In genomic region chr5:117976263-117976656, GRCm38 (mm10) we compare ENCODE assay signal across 8 mouse cellular contexts. TPM values are rescaled to one million over a fixed set of nuclear protein-coding genes. Genes with fewer than 3 reads are reported as not detected.
A peak's percentile ranks its signal among the peaks of the same experiment; 100 is the strongest.
DNase-seq lines count a peak whose midpoint lies in the region; ATAC-seq lines count a peak whose summit lies in the region.

No protein-coding gene starts in this region.

- 21% methylated on average over 19 of the region's 19 CpGs for WGBS in lung, embryonic 15.5 days
- WGBS in forebrain, embryonic 11.5 days, result 26% methylated on average over 19 of the region's 19 CpGs
- WGBS in limb, embryonic 10.5 days, result 23% methylated on average over 19 of the region's 19 CpGs
- WGBS in neural tube, embryonic 15.5 days, result 22% methylated on average over 19 of the region's 19 CpGs

- H3K27ac ChIP-seq in lung, embryonic 15.5 days, result no peak overlapping the region
- no peak overlapping the region for H3K27ac ChIP-seq in forebrain, embryonic 11.5 days (ENCODE audit: low read depth, low read length)
- H3K27ac ChIP-seq in limb, embryonic 10.5 days, result peak overlapping the region; percentile 95
- peak overlapping the region; percentile 92 for H3K27ac ChIP-seq in neural tube, embryonic 15.5 days (replicated peaks)

- no peak for ATAC-seq in lung, embryonic 15.5 days (ENCODE audit: borderline replicate concordance, extremely low read depth, low FRiP score, low TSS enrichment)
- ATAC-seq in forebrain, embryonic 11.5 days (replicated peaks; ENCODE audit: low FRiP score), result peak; percentile 23
- peak; percentile 3; the same call in 1 of the 2 replicates for ATAC-seq in neural tube, embryonic 15.5 days (ENCODE audit: low FRiP score)

- H3K36me3 ChIP-seq in lung, embryonic 15.5 days, result peaks cover 13% of the 10 kb centered on the region
- H3K36me3 ChIP-seq in forebrain, embryonic 11.5 days (ENCODE audit: control insufficient read depth, insufficient read depth, low read length), result no peaks in the 10 kb centered on the region
- H3K36me3 ChIP-seq in limb, embryonic 10.5 days, result peaks cover 30% of the 10 kb centered on the region
- H3K36me3 ChIP-seq in neural tube, embryonic 15.5 days, result peaks cover 13% of the 10 kb centered on the region

- H3K9ac ChIP-seq in lung, embryonic 15.5 days, result peak overlapping the region; percentile 90
- peak overlapping the region; percentile 90 for H3K9ac ChIP-seq in forebrain, embryonic 11.5 days (ENCODE audit: low read length)
- H3K9ac ChIP-seq in neural tube, embryonic 15.5 days (replicated peaks), result peak overlapping the region; percentile 94; the same call in 1 of the 2 replicates

- no peaks in the 10 kb centered on the region for H3K27me3 ChIP-seq in lung, embryonic 15.5 days
- H3K27me3 ChIP-seq in forebrain, embryonic 11.5 days (ENCODE audit: control insufficient read depth, insufficient read depth, low read length), result no peaks in the 10 kb centered on the region
- H3K27me3 ChIP-seq in limb, embryonic 10.5 days (ENCODE audit: low read depth, poor library complexity, severe bottlenecking), result no peaks in the 10 kb centered on the region
- H3K27me3 ChIP-seq in neural tube, embryonic 15.5 days (replicated peaks), result no peaks in the 10 kb centered on the region

- DNase-seq in lung, postnatal 25 days (ENCODE audit: low spot score), result no peak
- no peak for DNase-seq in forebrain, embryonic 11.5 days (ENCODE audit: low spot score)
- no peak for DNase-seq in limb, embryonic 10.5 days (ENCODE audit: low spot score)
- DNase-seq in thymus, postnatal 36 days, result no peak
- DNase-seq in adrenal gland, postnatal 36 days, result no peak
- DNase-seq in adrenal gland, postnatal 10 days, result no peak

- peak overlapping the region; percentile 100 for H3K4me3 ChIP-seq in lung, embryonic 15.5 days
- H3K4me3 ChIP-seq in forebrain, embryonic 11.5 days (ENCODE audit: low read depth, low read length), result peak overlapping the region; percentile 89
- H3K4me3 ChIP-seq in limb, embryonic 10.5 days, result peak overlapping the region; percentile 88
- peak overlapping the region; percentile 96 for H3K4me3 ChIP-seq in neural tube, embryonic 15.5 days (replicated peaks)

- H3K4me2 ChIP-seq in lung, embryonic 15.5 days, result peak overlapping the region; percentile 90
- H3K4me2 ChIP-seq in forebrain, embryonic 11.5 days (ENCODE audit: low read depth, low read length, severe bottlenecking), result peak overlapping the region; percentile 74; the same call in 1 of the 2 replicates
- peak overlapping the region; percentile 78 for H3K4me2 ChIP-seq in neural tube, embryonic 15.5 days

- H3K9me3 ChIP-seq in lung, embryonic 15.5 days, result no peaks in the 10 kb centered on the region
- no peaks in the 10 kb centered on the region for H3K9me3 ChIP-seq in forebrain, embryonic 11.5 days (ENCODE audit: control insufficient read depth, low read length)
- H3K9me3 ChIP-seq in limb, embryonic 10.5 days (replicated peaks), result no peaks in the 10 kb centered on the region
- H3K9me3 ChIP-seq in neural tube, embryonic 15.5 days (replicated peaks), result no peaks in the 10 kb centered on the region

- H3K4me1 ChIP-seq in lung, embryonic 15.5 days, result peaks cover 26% of the 10 kb centered on the region
- peaks cover 12% of the 10 kb centered on the region for H3K4me1 ChIP-seq in forebrain, embryonic 11.5 days (replicated peaks; ENCODE audit: control insufficient read depth, insufficient read depth, low read length)
- peaks cover 23% of the 10 kb centered on the region for H3K4me1 ChIP-seq in limb, embryonic 10.5 days
- H3K4me1 ChIP-seq in neural tube, embryonic 15.5 days, result peaks cover 36% of the 10 kb centered on the region

RNA-seq across cellular contexts. Expression of gene Fbxo21, which starts 0.3 kb away (rescaled TPM):
- polyA plus RNA-seq in lung, embryonic 15.5 days (2015; fragmentation: Nextera tagmentation; extraction: Ambion mirVana), result 54.7 and 56.8 TPM in 2 replicates
- polyA plus RNA-seq in forebrain, embryonic 11.5 days (2014; fragmentation: Nextera tagmentation; extraction: Ambion mirVana), result 122 and 130 TPM in 2 replicates
- polyA plus RNA-seq in limb, embryonic 10.5 days (2016; fragmentation: Nextera tagmentation; extraction: Ambion mirVana), result 86.1 and 93.4 TPM in 2 replicates
- polyA plus RNA-seq in neural tube, embryonic 15.5 days (2015; fragmentation: Nextera tagmentation; extraction: Ambion mirVana), result 127 and 143 TPM in 2 replicates
- 10 to 100 TPM; 55.9 to 77.6 TPM for total RNA-seq in adrenal gland, postnatal 36 days (2021)
- 100 to 1,000 TPM; 114 to 115 TPM for total RNA-seq in adrenal gland, postnatal 10 days (2021)

RNA-seq across cellular contexts. Expression of gene Tesc, which starts 51.3 kb away (rescaled TPM):
- polyA plus RNA-seq in lung, embryonic 15.5 days (2015; fragmentation: Nextera tagmentation; extraction: Ambion mirVana), result 8.5 and 8.8 TPM in 2 replicates
- 0.91 and 1.8 TPM in 2 replicates for polyA plus RNA-seq in forebrain, embryonic 11.5 days (2014; fragmentation: Nextera tagmentation; extraction: Ambion mirVana)
- 0.14 and 0.48 TPM in 2 replicates for polyA plus RNA-seq in limb, embryonic 10.5 days (2016; fragmentation: Nextera tagmentation; extraction: Ambion mirVana)
- 3.5 and 3.9 TPM in 2 replicates for polyA plus RNA-seq in neural tube, embryonic 15.5 days (2015; fragmentation: Nextera tagmentation; extraction: Ambion mirVana)
- total RNA-seq in adrenal gland, postnatal 36 days (2021), result 100 to 1,000 TPM; 112 to 175 TPM
- total RNA-seq in adrenal gland, postnatal 10 days (2021), result 10 to 100 TPM; 54.4 to 61.5 TPM

Comparison
In these comparisons a context has a peak if more than half of its experiments do, and no peak if none do; other contexts are left out.
1. H3K27ac ChIP-seq: peak in limb, embryonic 10.5 days (single experiment) and neural tube, embryonic 15.5 days (single experiment); none in lung, embryonic 15.5 days (single experiment) and forebrain, embryonic 11.5 days (single experiment).
2. Peak in every context shown above with its lines, with median percentiles within 50 percentile points of each other: H3K4me2 ChIP-seq, H3K4me3 ChIP-seq and H3K9ac ChIP-seq.